Mouse (Mus musculus) testis, adult 2 months (tissue): ENCODE data around the gene Actl6a.

Experiments
- CTCF ChIP-seq: fragments of 200-500 bp; IDR thresholded peaks from 2 replicates; pipeline ENCODE4 v1.5.1; 2012; ENCODE audit warnings: low read depth, mild to moderate bottlenecking, inconsistent platforms, low read length, moderate library complexity; ENCODE audit not compliant: control insufficient read depth, insufficient read depth, insufficient replicate concordance
- POLR2A ChIP-seq: fragments of 200-500 bp; IDR thresholded peaks from 2 replicates; pipeline ENCODE4 v1.6.1; 2012; ENCODE audit warnings: low read depth, mild to moderate bottlenecking, inconsistent platforms, low read length, moderate library complexity; ENCODE audit not compliant: control insufficient read depth

DNA sequence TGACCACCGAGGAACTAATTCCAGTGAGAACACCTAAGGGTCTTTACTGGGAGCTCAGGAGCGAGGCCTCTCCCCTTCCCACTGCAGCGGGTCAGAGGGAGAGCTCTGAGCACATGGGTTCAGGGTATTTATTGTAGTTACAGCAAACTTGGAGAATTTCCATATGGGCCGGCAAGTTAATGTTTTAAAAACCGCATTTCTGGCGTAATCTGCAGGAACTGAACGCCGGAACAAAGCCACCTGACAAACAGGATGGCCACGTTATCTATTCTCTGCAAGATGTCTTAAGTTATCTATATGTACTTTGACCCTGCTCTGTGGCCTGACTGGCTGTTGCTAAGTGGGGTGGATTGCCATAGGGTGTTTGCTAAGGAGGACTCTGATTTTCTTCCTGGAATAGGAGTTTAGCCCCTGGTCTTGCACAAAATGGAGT, 16.5 kb upstream of the Actl6a start:
- TF ChIP-seq CTCF (no peak), POLR2A (no peak)
